Mouse (Mus musculus): ENCODE measurements around the gene Pip5k1c.

GRCm38 (mm10) chr10:81268643-81269412 is 23.9 kb upstream of the Pip5k1c start:
- TF ChIP-seq POLR2A (IDR thresholded peaks at IDR 0.05; ENCODE audit: insufficient read depth, low read depth, low read length), result no peak
- no peak for TF ChIP-seq CTCF (IDR thresholded peaks at IDR 0.05; ENCODE audit: insufficient read depth, low read depth, low read length)

Data from olfactory bulb, adult 2 months (tissue).